Mouse (Mus musculus) stomach, embryonic 14.5 days (tissue): ENCODE results near the gene Wnt2. TPM values are rescaled to one million over a fixed set of nuclear protein-coding genes. Genes with fewer than 3 reads are reported as not detected.

Source experiments
- ATAC-seq: fragments of 200-750 bp; cut with Nextera tagmentation; 2 replicates; pipeline ENCODE4 v1.8.0; 2017; ENCODE audit warnings: low read depth, moderate TSS enrichment; ENCODE audit not compliant: insufficient number of reproducible peaks, insufficient read depth, low FRiP score
- H3K27ac ChIP-seq: fragments of 300-500 bp; sonication (generic); 2 replicates; pipeline ENCODE4 v1.5.1; 2014; ENCODE audit warnings: mild to moderate bottlenecking, low read length, moderate library complexity, mixed read lengths
- H3K27me3 ChIP-seq: fragments of 300-500 bp; sonication (generic); 2 replicates; pipeline ENCODE4 v1.6.1; 2014; ENCODE audit warnings: low read length, control low read depth, mixed read lengths; ENCODE audit not compliant: control insufficient read depth, insufficient read depth
- H3K36me3 ChIP-seq: fragments of 300-500 bp; sonication (generic); 2 replicates; pipeline ENCODE4 v1.6.1; 2014; ENCODE audit warnings: mild to moderate bottlenecking, control low read depth, low read length, moderate library complexity, mixed read lengths; ENCODE audit not compliant: control insufficient read depth, insufficient read depth
- H3K4me1 ChIP-seq: fragments of 300-500 bp; sonication (generic); 2 replicates; pipeline ENCODE4 v1.6.1; 2014; ENCODE audit warnings: low read length, control low read depth, mixed read lengths; ENCODE audit not compliant: control insufficient read depth, insufficient read depth
- H3K4me2 ChIP-seq: fragments of 300-500 bp; sonication (generic); replicated peaks from 2 replicates; pipeline ENCODE4 v1.6.1; 2014; ENCODE audit warnings: low read depth, low read length, control low read depth
- H3K4me3 ChIP-seq: fragments of 300-500 bp; sonication (generic); 2 replicates; pipeline ENCODE4 v1.5.1; 2014; ENCODE audit warnings: low read depth, low read length, control low read depth
- H3K9ac ChIP-seq: fragments of 300-500 bp; sonication (generic); replicated peaks from 2 replicates; pipeline ENCODE4 v1.6.1; 2014; ENCODE audit warnings: low read depth, mild to moderate bottlenecking, control low read depth, low read length, moderate library complexity, mixed read lengths
- H3K9me3 ChIP-seq: fragments of 300-500 bp; sonication (generic); 2 replicates; pipeline ENCODE4 v1.6.1; 2016; ENCODE audit warnings: low read depth, low read length, control low read depth; ENCODE audit not compliant: control insufficient read depth
- WGBS: fragments of 180-500 bp; shearing (Covaris S2); extraction: QIAGEN DNeasy Blood & Tissue Kit; methylation state at CpG from one replicate; pipeline ENCODE4 v1.1.7; 2014; 5-methylcytosine and 5-hydroxymethylcytosine counted together
- polyA plus RNA-seq: library from polyadenylated mRNA; unstranded; fragments of >200 nt; fragmentation: Nextera tagmentation; extraction: Ambion mirVana; gene quantifications from 2 replicates; pipeline ENCODE4 v1.2.1, GENCODE M21; 2014

Gene Wnt2
- polyA plus RNA-seq, 1 experiment from 2014 or later, result 3.8 TPM

- H3K27me3 ChIP-seq, result peaks cover 17% of the 10 kb centered on the region
- peak overlapping the region; percentile 46 for H3K4me3 ChIP-seq
- 30% methylated on average over 6 of the region's 6 CpGs for WGBS
- peaks cover 8% of the 10 kb centered on the region for H3K4me1 ChIP-seq
- no peaks in the 10 kb centered on the region for H3K36me3 ChIP-seq
- ATAC-seq, result no peak
- H3K9ac ChIP-seq, result no peak overlapping the region
- no peaks in the 10 kb centered on the region for H3K9me3 ChIP-seq
- peak overlapping the region; percentile 88 for H3K4me2 ChIP-seq
- H3K27ac ChIP-seq, result no peak overlapping the region
Measured at GRCm38 (mm10) chr6:18032271-18032670, 1.9 kb upstream of the Wnt2 start.

GRCm38 (mm10) chr6:18031509-18032010 lies 1.2 kb upstream of the Wnt2 start:
- peak overlapping the region; percentile 88 for H3K4me2 ChIP-seq
- no peaks in the 10 kb centered on the region for H3K9me3 ChIP-seq
- H3K9ac ChIP-seq, result 0 out of 2 replicates have a peak overlapping the region, but pooled peaks have one; percentile 25
- H3K4me3 ChIP-seq, result peak overlapping the region; percentile 46
- peaks cover 17% of the 10 kb centered on the region for H3K27me3 ChIP-seq
- peaks cover 8% of the 10 kb centered on the region for H3K4me1 ChIP-seq
- 1% methylated on average over 29 of the region's 29 CpGs for WGBS
- peak; percentile 59; the same call in 1 of the 2 replicates for ATAC-seq
- H3K27ac ChIP-seq, result no peak overlapping the region
- no peaks in the 10 kb centered on the region for H3K36me3 ChIP-seq

DNA sequence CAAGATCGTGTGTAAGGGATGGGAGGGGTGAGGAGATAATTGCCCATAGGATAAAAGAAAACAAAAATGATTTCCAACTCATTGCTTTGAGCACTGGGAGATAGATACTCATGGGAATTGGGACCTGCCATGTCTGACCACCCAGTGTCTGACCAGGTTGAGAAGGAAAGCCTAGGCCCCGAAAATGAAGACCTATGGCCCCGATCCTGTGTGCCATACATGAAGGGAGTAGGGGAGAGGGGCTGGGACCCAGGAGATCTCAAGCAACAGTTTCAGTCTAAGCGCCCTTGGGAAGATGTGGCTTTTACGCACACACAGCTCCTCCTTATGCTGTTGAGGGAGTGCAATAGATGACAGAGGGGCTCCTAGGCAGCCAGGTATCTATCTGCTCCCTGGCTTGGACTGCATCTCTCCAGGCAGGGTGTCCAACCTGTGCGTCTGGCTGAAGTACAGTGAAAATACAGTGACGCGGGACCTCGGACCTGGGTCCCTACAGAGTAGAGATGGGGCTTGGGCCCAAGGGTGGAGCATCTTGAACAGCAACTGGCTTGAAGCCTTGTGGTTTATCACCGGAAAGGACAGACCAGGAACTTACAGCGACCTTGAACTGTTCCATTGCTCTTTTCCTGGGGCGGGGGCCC lies 603 bp upstream of the Wnt2 start:
- H3K9me3 ChIP-seq, result no peaks in the 10 kb centered on the region
- H3K36me3 ChIP-seq, result no peaks in the 10 kb centered on the region
- no peak for ATAC-seq
- no peak overlapping the region for H3K27ac ChIP-seq
- WGBS, result 15% methylated on average over 12 of the region's 12 CpGs
- peaks cover 17% of the 10 kb centered on the region for H3K27me3 ChIP-seq
- H3K4me1 ChIP-seq, result peaks cover 8% of the 10 kb centered on the region
- peak overlapping the region; percentile 46 for H3K4me3 ChIP-seq
- H3K4me2 ChIP-seq, result peak overlapping the region; percentile 88
- H3K9ac ChIP-seq, result no peak overlapping the region

- WGBS, result 83% methylated on average over 8 of the region's 8 CpGs
- no peak for ATAC-seq
- Histone ChIP-seq H3K27ac (no peak overlapping the region), H3K9ac (no peak overlapping the region), H3K4me1 (no peaks in the 10 kb centered on the region), H3K4me3 (no peak overlapping the region), H3K36me3 (no peaks in the 10 kb centered on the region), H3K9me3 (no peaks in the 10 kb centered on the region), H3K4me2 (no peak overlapping the region), H3K27me3 (peaks cover 3% of the 10 kb centered on the region; the same call in 1 of the 2 replicates)
Measured at GRCm38 (mm10) chr6:18024133-18024794, 6.1 kb downstream of the Wnt2 start.

GRCm38 (mm10) chr6:18013346-18013745 lies 17.0 kb downstream of the Wnt2 start:
- no peak overlapping the region for H3K27ac ChIP-seq

DNA sequence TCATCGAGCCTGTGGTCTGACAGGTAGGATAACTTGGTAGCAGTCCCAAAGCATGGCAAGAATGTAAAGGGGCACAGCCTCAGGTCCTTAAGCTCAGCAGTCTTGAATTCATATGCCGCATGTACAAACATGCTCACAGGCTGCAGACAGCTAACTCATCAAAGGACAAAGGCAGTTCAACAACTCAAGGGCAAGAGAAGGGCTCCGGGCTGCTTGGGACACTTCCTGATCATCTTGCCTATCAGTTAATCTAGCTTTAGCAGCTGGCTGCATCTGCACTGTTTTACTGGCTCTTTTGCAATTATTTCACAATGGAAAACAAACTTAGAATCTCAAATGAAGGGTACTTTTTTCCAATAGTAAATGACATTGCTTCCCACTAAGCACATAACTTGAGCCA lies 23.0 kb downstream of the Wnt2 start:
- H3K9me3 ChIP-seq, result no peaks in the 10 kb centered on the region
- ATAC-seq, result no peak
- no peak overlapping the region for H3K27ac ChIP-seq
- H3K4me2 ChIP-seq, result no peak overlapping the region
- no peak overlapping the region for H3K4me3 ChIP-seq
- 59% methylated on average over 3 of the region's 3 CpGs for WGBS
- no peak overlapping the region for H3K9ac ChIP-seq
- H3K27me3 ChIP-seq, result no peaks in the 10 kb centered on the region
- H3K36me3 ChIP-seq, result no peaks in the 10 kb centered on the region
- H3K4me1 ChIP-seq, result no peaks in the 10 kb centered on the region

More at GRCm38 (mm10) chr6:18013346-18013745, 17.0 kb downstream of the Wnt2 start:
- Histone ChIP-seq H3K9me3 (no peaks in the 10 kb centered on the region), H3K4me3 (no peak overlapping the region), H3K27me3 (no peaks in the 10 kb centered on the region), H3K36me3 (no peaks in the 10 kb centered on the region), H3K4me1 (no peaks in the 10 kb centered on the region), H3K4me2 (no peak overlapping the region), H3K9ac (no peak overlapping the region)
- 67% methylated on average over 7 of the region's 7 CpGs for WGBS
- ATAC-seq, result no peak

DNA sequence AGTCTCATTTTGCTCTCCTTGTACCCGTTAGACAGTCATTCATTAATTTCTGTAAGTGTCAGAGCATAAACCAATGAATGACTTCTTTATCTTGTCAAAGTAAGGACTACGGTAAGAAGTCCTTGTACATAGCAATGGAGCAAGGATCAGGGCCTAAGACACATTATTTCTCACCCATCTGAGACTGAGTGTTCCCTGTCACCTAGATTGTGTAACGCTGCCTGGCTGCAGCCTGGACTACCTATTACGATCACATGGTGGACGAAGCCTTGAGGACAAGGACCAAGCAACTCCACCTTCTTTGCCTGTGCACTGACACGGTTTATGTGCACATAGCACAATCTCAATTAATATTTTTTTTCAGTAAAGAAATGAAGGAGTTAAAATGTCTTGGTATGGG lies 28.3 kb downstream of the Wnt2 start:
- Histone ChIP-seq H3K27me3 (no peaks in the 10 kb centered on the region), H3K36me3 (no peaks in the 10 kb centered on the region), H3K4me1 (no peaks in the 10 kb centered on the region), H3K9ac (no peak overlapping the region), H3K4me3 (no peak overlapping the region), H3K9me3 (no peaks in the 10 kb centered on the region), H3K27ac (no peak overlapping the region), H3K4me2 (no peak overlapping the region)
- 87% methylated on average over 6 of the region's 6 CpGs for WGBS
- ATAC-seq, result no peak

DNA sequence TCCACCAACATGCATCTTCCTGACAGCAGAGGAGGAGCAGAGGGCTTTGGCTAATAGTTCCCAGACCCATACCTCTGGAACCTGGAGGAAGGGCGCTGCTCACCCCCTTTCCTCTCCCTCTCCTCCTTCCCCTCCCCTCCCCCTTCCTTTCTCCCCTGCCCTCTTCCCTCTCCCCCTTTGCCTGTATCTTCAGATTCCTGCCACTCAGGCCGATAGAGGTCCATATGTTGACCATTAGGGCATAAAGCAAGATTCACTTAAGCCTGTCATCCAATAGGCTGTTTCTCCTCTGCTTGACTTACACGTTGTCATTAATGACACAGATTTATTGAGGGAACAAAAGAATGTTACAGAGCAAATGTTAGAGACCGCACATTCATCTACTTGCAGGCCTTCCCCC lies 31.9 kb downstream of the Wnt2 start:
- Histone ChIP-seq H3K4me1 (no peaks in the 10 kb centered on the region), H3K27ac (no peak overlapping the region), H3K4me3 (no peak overlapping the region), H3K27me3 (no peaks in the 10 kb centered on the region), H3K9me3 (no peaks in the 10 kb centered on the region), H3K4me2 (no peak overlapping the region), H3K36me3 (no peaks in the 10 kb centered on the region), H3K9ac (no peak overlapping the region)
- 47% methylated on average over 4 of the region's 4 CpGs for WGBS
- ATAC-seq, result no peak
